9 mouse cellular contexts compared by ENCODE assay signal in genomic region chr5:131824197-131824991, GRCm38 (mm10).
DNase-seq lines count a peak whose midpoint lies in the region; ATAC-seq and TF ChIP-seq lines count a peak whose summit lies in the region.
"Had no signal": no experiment of that assay in that cellular context is flagged by ENCODE, and none has a peak within 500 bp of the region (broad histone marks: within the 10 kb centered on the region; RNA-seq: fewer than 3 reads in every experiment).

No protein-coding gene starts in this region.

- no peaks in the 10 kb centered on the region for H3K36me3 ChIP-seq in hindbrain, postnatal 0 days (ENCODE audit: insufficient read depth, low read length)
- no peaks in the 10 kb centered on the region for H3K36me3 ChIP-seq in neural tube, embryonic 12.5 days
- H3K36me3 ChIP-seq: intestine, embryonic 15.5 days had no signal

- H3K4me1 ChIP-seq in hindbrain, postnatal 0 days (ENCODE audit: insufficient read depth, low read length), result peaks cover 8% of the 10 kb centered on the region; the same call in 1 of the 2 replicates
- H3K4me1 ChIP-seq in neural tube, embryonic 12.5 days, result peaks cover 20% of the 10 kb centered on the region

- no peaks in the 10 kb centered on the region for H3K9me3 ChIP-seq in hindbrain, postnatal 0 days (ENCODE audit: low read length)
- H3K9me3 ChIP-seq in neural tube, embryonic 12.5 days, result no peaks in the 10 kb centered on the region
- H3K9me3 ChIP-seq: intestine, embryonic 15.5 days had no signal

- 0 out of 2 replicates have a peak, but pooled peaks have one; percentile 4 for TF ChIP-seq CTCF in hindbrain, postnatal 0 days (IDR thresholded peaks at IDR 0.05; ENCODE audit: low read depth)

- no peak overlapping the region for H3K4me3 ChIP-seq in hindbrain, postnatal 0 days (ENCODE audit: low read length)
- no peak overlapping the region for H3K4me3 ChIP-seq in neural tube, embryonic 12.5 days
- H3K4me3 ChIP-seq: intestine, embryonic 15.5 days had no signal

- no peak overlapping the region for H3K9ac ChIP-seq in hindbrain, postnatal 0 days (replicated peaks; ENCODE audit: low read length)
- no peak overlapping the region; the same call in 1 of the 2 replicates for H3K9ac ChIP-seq in neural tube, embryonic 12.5 days
- H3K9ac ChIP-seq: intestine, embryonic 15.5 days had no signal

- DNase-seq in left cerebral cortex, postnatal 10 days (ENCODE audit: extremely low spot score in 1 of 2, low spot score in 2 of 2), result peak; percentile 35 to 36
- no peak for DNase-seq in left cerebral cortex, postnatal 25 days (ENCODE audit: low spot score in 2 of 2)
- DNase-seq in cerebellum, postnatal 36 days, result peak; percentile 56 to 61
- DNase-seq in hindbrain, postnatal 0 days (ENCODE audit: low spot score), result peak; percentile 82
- no peak for DNase-seq in frontal cortex, postnatal 36 days (ENCODE audit: low spot score in 2 of 2)
- no peak for DNase-seq in testis, postnatal 14 days (ENCODE audit: low spot score)

- intact Hi-C loops in left cerebral cortex, postnatal 10 days (cut with DNase I), result no loop called here
- intact Hi-C loops in left cerebral cortex, postnatal 25 days (cut with DNase I), result no loop called here

- WGBS in hindbrain, postnatal 0 days, result 13% methylated on average over 11 of the region's 11 CpGs
- WGBS in neural tube, embryonic 12.5 days, result 13% methylated on average over 11 of the region's 11 CpGs

- ATAC-seq in hindbrain, postnatal 0 days, result peak; percentile 84
- peak; percentile 92 for ATAC-seq in neural tube, embryonic 12.5 days (ENCODE audit: low FRiP score, low read depth)
- ATAC-seq in megakaryocyte-erythroid progenitor cell, adult 5-6 weeks (replicated peaks; ENCODE audit: low FRiP score, low TSS enrichment, poor library complexity, severe bottlenecking), result no peak
- ATAC-seq: intestine, embryonic 15.5 days had no signal

- no peak overlapping the region for H3K4me2 ChIP-seq in hindbrain, postnatal 0 days (ENCODE audit: low read depth, low read length)
- 0 out of 2 replicates have a peak overlapping the region, but pooled peaks have one; percentile 12 for H3K4me2 ChIP-seq in neural tube, embryonic 12.5 days (replicated peaks)
- H3K4me2 ChIP-seq: intestine, embryonic 15.5 days had no signal

- H3K27me3 ChIP-seq in hindbrain, postnatal 0 days (ENCODE audit: insufficient read depth, low read length), result no peaks in the 10 kb centered on the region
- H3K27me3 ChIP-seq in neural tube, embryonic 12.5 days (replicated peaks), result peaks cover 23% of the 10 kb centered on the region
- H3K27me3 ChIP-seq: intestine, embryonic 15.5 days had no signal

- H3K27ac ChIP-seq in hindbrain, postnatal 0 days, result no peak overlapping the region
- 0 out of 2 replicates have a peak overlapping the region, but pooled peaks have one; percentile 10 for H3K27ac ChIP-seq in neural tube, embryonic 12.5 days
- H3K27ac ChIP-seq: intestine, embryonic 15.5 days had no signal

Comparison
In these comparisons a context has a peak if more than half of its experiments do, and no peak if none do; other contexts are left out.
1. DNase-seq: peak in left cerebral cortex, postnatal 10 days (2 of 2), cerebellum, postnatal 36 days (2 of 2) and hindbrain, postnatal 0 days (single experiment); none in left cerebral cortex, postnatal 25 days (0 of 2), frontal cortex, postnatal 36 days (0 of 2) and testis, postnatal 14 days (single experiment).